Mouse (Mus musculus) heart, adult 11 months (tissue): ENCODE measurements at regions not wholly inside any gene's neighbourhood (a gene's known extent, or its start where the extent isn't known, plus 50 kb on each side); places are given as distances from the start of the nearest gene placed in this dataset.
A peak's percentile ranks its signal among the peaks of the same experiment; 100 is the strongest.

Experiments used
- DNase-seq: peaks from one replicate; pipeline ENCODE4 v3.0.0; 2022

DNA sequence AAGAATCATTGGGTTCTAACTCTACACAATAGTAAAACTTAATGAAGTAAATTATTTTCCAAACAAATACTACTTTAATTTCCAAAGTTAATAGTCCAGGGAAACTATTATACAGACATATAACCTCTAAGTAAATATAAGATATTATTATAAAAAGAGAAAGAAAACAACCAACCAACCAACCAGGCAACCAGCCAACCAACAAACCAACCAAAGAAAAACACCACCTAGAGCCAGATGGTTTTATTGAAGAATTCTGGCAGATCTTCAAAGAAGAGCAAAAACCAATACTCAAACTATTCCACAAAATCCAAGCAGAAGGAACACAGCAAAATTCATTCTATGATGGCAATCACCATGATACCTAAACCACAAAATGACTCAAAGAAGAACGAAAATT, 1418.0 kb upstream of the Pabpc4l start:
- no peak for DNase-seq

DNA sequence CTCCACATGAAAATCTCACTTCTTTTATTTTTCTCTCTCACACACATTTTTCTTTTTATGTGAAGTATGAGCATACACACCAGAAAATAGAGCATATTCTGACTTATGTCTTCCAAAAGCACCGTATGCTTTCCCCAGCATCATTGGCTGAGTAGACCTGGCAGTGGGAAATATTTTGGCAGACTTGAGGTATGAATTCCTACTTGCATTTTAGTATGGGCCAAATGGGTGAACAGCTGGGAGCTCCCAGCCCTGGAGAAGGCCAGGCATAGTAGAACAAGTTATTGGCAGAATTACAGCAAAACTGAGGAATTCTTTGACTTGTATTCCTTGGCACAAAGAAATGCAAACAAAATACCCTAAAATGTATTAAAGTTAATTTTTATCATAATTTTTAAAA, 1415.6 kb upstream of the Pabpc4l start:
- DNase-seq = no peak

DNA sequence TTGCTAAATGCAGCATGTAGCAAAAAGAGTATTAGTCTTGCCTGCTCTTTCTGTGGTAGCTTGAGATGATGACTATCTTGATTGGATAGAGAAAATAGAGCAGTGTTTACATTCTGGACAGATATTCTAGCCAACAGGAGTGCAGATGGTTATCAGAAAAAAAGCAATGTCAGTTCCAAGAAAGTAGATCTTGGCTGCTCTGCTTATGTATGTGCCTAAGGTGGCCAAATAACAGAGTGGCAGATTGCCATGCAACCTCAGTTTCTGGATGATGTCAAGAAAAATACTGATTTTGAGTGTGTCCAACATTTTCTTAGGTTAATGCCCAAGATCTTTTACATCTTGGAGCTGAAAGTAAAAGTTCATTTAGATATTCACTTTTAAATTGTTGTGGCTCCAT, 1397.6 kb upstream of the Pabpc4l start:
- no peak for DNase-seq

DNA sequence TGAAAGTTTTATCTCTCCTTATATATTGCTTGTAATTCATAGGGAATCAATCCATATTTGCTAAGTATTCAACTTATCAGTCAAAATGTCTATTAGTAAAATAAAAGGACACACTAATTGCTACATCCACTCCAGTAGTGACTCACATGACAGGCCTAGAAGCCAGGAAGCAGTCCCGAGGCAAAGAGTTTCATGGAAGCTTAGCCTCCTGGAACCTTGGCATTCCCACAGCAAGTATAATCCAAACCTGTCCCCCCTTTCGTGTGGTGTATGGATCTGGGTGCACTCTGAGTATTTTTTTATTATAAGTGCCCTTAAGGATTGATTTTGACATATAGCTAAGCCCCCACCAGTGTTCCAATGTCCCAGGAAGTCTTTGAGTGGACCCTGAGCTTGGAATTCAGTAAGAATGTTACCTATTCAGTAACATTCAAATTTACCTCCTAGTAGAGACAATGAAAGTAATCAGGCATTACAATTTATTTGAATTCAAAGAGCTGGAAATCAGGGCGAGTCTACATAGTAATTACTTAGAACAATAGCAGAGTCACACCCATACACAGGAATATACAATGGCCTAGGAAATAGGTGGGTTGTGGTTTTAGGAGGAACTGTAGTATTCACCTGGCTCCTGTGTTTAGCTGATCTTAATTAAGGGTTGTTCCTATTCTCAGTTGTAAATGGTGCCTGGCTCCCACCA, 1388.7 kb upstream of the Pabpc4l start:
- peak; percentile 55 for DNase-seq

DNA sequence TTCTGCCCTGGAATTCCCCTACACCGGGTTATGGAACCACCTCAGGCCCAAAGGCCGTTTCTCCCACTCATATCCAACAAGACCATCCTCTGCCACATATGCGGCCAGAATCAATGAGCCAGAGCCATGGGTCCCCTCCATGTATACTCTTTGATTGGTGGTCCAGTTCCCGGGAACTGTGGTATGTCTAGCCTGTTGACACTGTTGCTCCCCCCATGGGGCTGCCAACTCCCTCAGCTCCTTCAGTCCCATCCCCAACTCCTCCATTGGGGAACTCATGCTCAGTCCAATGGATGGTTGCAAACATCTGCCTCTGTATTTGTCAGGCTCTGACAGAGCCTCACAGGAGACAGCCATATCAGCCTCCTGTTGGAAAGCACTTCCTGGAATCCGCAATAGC, 1370.3 kb upstream of the Pabpc4l start:
- peak; percentile 91 for DNase-seq

DNA sequence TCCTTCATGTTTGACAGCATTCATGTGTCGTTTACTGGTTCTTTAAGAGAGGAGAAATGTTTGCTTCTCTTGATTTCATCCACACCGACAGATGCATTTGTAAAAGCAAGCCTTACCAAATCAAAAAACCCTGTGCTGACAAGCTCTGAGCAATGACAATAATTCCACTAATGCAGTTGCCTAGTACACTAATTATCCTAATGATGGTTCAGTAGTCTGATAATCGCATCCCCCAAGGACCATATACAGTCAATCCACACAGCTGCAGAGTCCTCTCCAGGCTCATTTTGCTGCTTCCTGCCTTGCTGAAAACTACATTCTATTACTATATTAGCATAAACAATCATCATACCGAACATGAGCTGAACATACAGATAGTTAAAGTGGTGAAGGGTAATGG, 1369.5 kb upstream of the Pabpc4l start:
- peak; percentile 23 for DNase-seq
